Mouse (Mus musculus) hindbrain, embryonic 16.5 days (tissue): ENCODE measurements at regions not wholly inside any gene's neighbourhood (a gene's known extent, or its start where the extent isn't known, plus 50 kb on each side); places are given as distances from the start of the nearest gene placed in this dataset.

Source experiments
- ATAC-seq: fragments of 200-750 bp; cut with Nextera tagmentation; 2 replicates; pipeline ENCODE4 v1.8.0; 2017; ENCODE audit warnings: moderate TSS enrichment, moderate library complexity
- H3K27ac ChIP-seq: fragments of 300-500 bp; sonication (generic); 2 replicates; pipeline ENCODE4 v1.5.1; 2014; ENCODE audit warnings: low read depth, mild to moderate bottlenecking, control low read depth, low read length, moderate library complexity
- H3K27me3 ChIP-seq: fragments of 300-500 bp; sonication (generic); replicated peaks from 2 replicates; pipeline ENCODE4 v1.6.1; 2014; ENCODE audit warnings: low read length; ENCODE audit not compliant: control insufficient read depth, insufficient read depth
- H3K36me3 ChIP-seq: fragments of 300-500 bp; sonication (generic); 2 replicates; pipeline ENCODE4 v1.6.1; 2014; ENCODE audit warnings: mild to moderate bottlenecking, low read length, moderate library complexity, mixed read lengths; ENCODE audit not compliant: control insufficient read depth, insufficient read depth
- H3K4me1 ChIP-seq: fragments of 300-500 bp; sonication (generic); 2 replicates; pipeline ENCODE4 v1.6.1; 2014; ENCODE audit warnings: low read depth, low read length; ENCODE audit not compliant: control insufficient read depth, insufficient read depth
- H3K4me2 ChIP-seq: fragments of 300-500 bp; sonication (generic); 2 replicates; pipeline ENCODE4 v1.6.1; 2014; ENCODE audit warnings: mild to moderate bottlenecking, low read length, control low read depth, moderate library complexity
- H3K4me3 ChIP-seq: fragments of 300-500 bp; sonication (generic); 2 replicates; pipeline ENCODE4 v1.5.1; 2014; ENCODE audit warnings: mild to moderate bottlenecking, low read length, control low read depth, moderate library complexity
- H3K9ac ChIP-seq: fragments of 300-500 bp; sonication (generic); 2 replicates; pipeline ENCODE4 v1.6.1; 2014; ENCODE audit warnings: low read depth, mild to moderate bottlenecking, control low read depth, low read length, moderate library complexity
- H3K9me3 ChIP-seq: fragments of 300-500 bp; sonication (generic); 2 replicates; pipeline ENCODE4 v1.6.1; 2014; ENCODE audit warnings: mild to moderate bottlenecking, low read length, moderate library complexity; ENCODE audit not compliant: control insufficient read depth
- WGBS: fragments of 180-500 bp; shearing (Covaris S2); extraction: QIAGEN DNeasy Blood & Tissue Kit; methylation state at CpG from one replicate; pipeline ENCODE4 v1.1.7; 2014; 5-methylcytosine and 5-hydroxymethylcytosine counted together

- ATAC-seq, result no peak
- Histone ChIP-seq H3K36me3 (no peaks in the 10 kb centered on the region), H3K4me1 (no peaks in the 10 kb centered on the region), H3K27ac (no peak overlapping the region), H3K4me3 (no peak overlapping the region), H3K9me3 (no peaks in the 10 kb centered on the region), H3K9ac (no peak overlapping the region), H3K4me2 (no peak overlapping the region), H3K27me3 (no peaks in the 10 kb centered on the region)
- 84% methylated on average over 4 of the region's 4 CpGs for WGBS
Measured at GRCm38 (mm10) chr10:25715747-25716146, 179.7 kb upstream of the Smlr1 start.

DNA sequence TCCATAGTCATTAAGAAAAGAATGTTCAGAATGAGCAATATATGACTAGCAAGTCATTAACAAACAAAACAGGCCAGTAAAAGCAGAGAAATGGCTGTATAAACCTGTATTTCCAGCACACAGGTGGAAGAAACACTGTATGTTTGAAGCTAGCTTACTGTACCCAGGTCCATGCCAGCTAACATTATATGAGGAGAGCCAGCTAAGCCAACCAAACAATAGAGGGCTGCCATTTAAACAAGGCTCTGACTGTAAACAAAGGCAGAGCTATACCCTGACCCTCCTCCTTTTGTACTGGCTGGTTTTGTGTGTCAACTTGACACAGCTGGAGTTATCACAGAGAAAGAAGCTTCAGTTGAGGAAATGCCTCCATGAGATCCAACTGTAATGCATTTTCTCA, 178.6 kb upstream of the Smlr1 start:
- no peaks in the 10 kb centered on the region for H3K36me3 ChIP-seq
- no peaks in the 10 kb centered on the region for H3K4me1 ChIP-seq
- no peak for ATAC-seq
- H3K27me3 ChIP-seq, result no peaks in the 10 kb centered on the region
- no peak overlapping the region for H3K9ac ChIP-seq
- no peak overlapping the region for H3K27ac ChIP-seq
- no peaks in the 10 kb centered on the region for H3K9me3 ChIP-seq
- H3K4me2 ChIP-seq, result no peak overlapping the region
- no peak overlapping the region for H3K4me3 ChIP-seq

DNA sequence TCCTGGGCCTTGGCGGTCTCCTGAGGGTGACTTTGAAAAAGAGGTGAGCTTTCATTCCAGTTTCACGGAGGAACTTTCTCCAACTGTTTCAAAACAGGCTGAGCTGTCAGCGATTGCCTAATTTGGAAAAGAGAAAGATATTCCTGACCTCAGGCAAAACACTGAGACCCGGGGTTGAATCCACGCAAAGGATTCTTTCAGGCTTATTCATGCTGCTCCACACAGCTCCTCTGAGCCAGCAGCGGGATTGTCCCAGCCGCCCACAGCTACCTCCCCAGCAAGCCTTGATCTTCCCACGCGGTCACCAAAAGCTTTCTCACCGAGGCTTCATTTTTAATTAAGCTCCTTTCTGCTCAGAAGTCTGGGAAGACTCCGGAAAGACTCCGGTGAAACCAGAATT, 178.0 kb upstream of the Smlr1 start:
- 72% methylated on average over 12 of the region's 12 CpGs for WGBS
- no peak for ATAC-seq
- H3K36me3 ChIP-seq, result no peaks in the 10 kb centered on the region
- no peak overlapping the region for H3K9ac ChIP-seq
- no peaks in the 10 kb centered on the region for H3K27me3 ChIP-seq
- no peak overlapping the region for H3K4me3 ChIP-seq
- no peaks in the 10 kb centered on the region for H3K9me3 ChIP-seq
- H3K4me1 ChIP-seq, result no peaks in the 10 kb centered on the region
- no peak overlapping the region for H3K27ac ChIP-seq
- no peak overlapping the region for H3K4me2 ChIP-seq

GRCm38 (mm10) chr10:25707951-25708350, 171.9 kb upstream of the Smlr1 start:
- 0 out of 2 replicates have a peak, but pooled peaks have one; percentile 48 for ATAC-seq

DNA sequence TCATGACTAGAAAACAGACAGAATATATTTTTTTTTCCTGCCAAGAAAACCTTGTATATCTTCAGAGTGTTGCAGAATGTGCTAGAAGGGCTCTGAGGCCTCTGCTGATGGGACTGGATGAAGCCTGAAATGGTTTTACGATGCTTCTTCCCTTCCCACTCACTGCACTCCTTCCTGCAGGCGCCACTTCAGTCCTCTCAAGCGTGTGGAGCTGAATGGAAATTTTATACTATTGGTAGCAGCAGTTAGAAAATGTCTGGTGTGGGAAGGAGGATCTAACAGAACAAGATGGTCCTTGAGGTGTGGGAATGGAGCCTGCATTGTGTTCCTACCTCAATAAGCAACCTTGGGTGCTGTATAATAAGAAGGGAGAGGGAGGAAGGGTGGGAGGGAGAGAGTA, 166.1 kb upstream of the Smlr1 start:
- no peaks in the 10 kb centered on the region for H3K9me3 ChIP-seq
- no peak overlapping the region for H3K27ac ChIP-seq
- H3K27me3 ChIP-seq, result no peaks in the 10 kb centered on the region
- no peak overlapping the region for H3K9ac ChIP-seq
- no peak overlapping the region for H3K4me3 ChIP-seq
- WGBS, result 94% methylated on average over 3 of the region's 3 CpGs
- no peak for ATAC-seq
- H3K4me2 ChIP-seq, result no peak overlapping the region
- no peaks in the 10 kb centered on the region for H3K4me1 ChIP-seq
- no peaks in the 10 kb centered on the region for H3K36me3 ChIP-seq

More at GRCm38 (mm10) chr10:25707951-25708350, 171.9 kb upstream of the Smlr1 start:
- no peaks in the 10 kb centered on the region for H3K27me3 ChIP-seq
- no peak overlapping the region for H3K9ac ChIP-seq
- H3K36me3 ChIP-seq, result no peaks in the 10 kb centered on the region
- H3K9me3 ChIP-seq, result no peaks in the 10 kb centered on the region
- H3K27ac ChIP-seq, result no peak overlapping the region
- H3K4me3 ChIP-seq, result no peak overlapping the region
- WGBS, result 52% methylated on average over 7 of the region's 7 CpGs
- no peaks in the 10 kb centered on the region for H3K4me1 ChIP-seq
- no peak overlapping the region for H3K4me2 ChIP-seq

DNA sequence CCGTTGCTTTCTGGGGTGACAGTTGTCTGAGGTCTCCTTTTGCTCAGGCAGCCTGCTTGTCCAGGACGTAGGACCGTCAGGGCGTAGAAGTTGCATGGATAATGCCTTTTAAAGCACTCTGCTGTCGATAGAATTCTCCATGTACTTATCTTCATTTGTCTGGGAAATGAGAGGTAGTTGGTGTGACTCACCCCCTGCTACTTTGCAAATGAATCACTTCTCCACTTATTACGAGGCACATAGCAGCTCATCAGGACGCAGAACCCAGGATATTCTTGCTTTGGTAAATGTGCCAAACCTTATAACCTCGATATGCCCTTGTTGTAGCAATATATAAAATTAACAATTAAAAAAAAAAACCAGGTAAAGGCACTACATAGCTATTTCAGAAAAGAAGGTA, 159.7 kb upstream of the Smlr1 start:
- no peaks in the 10 kb centered on the region for H3K9me3 ChIP-seq
- no peak overlapping the region for H3K4me2 ChIP-seq
- no peaks in the 10 kb centered on the region for H3K4me1 ChIP-seq
- no peaks in the 10 kb centered on the region for H3K36me3 ChIP-seq
- no peak for ATAC-seq
- H3K27ac ChIP-seq, result no peak overlapping the region
- no peaks in the 10 kb centered on the region for H3K27me3 ChIP-seq
- WGBS, result 73% methylated on average over 8 of the region's 8 CpGs
- H3K9ac ChIP-seq, result no peak overlapping the region
- no peak overlapping the region for H3K4me3 ChIP-seq

DNA sequence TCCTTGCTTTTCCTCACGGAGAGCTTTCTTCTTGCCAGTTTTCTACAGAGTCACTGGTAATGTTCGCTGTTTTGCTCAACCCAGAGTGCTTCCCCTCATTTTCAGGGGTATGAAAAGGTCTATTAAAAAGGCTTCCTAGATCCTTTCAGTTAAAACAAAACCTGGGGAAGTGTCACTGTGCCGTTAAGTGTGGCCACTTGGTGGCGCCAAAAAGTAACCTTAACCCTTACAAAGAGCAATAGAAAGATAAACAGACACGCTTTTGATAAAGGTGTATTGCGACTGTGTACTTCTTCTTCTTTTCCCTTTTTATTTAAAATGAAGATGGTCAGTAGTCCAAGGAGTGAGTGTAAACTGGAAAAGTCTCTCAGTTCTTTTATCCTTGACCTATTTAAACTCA, 145.2 kb upstream of the Smlr1 start:
- no peaks in the 10 kb centered on the region for H3K36me3 ChIP-seq

DNA sequence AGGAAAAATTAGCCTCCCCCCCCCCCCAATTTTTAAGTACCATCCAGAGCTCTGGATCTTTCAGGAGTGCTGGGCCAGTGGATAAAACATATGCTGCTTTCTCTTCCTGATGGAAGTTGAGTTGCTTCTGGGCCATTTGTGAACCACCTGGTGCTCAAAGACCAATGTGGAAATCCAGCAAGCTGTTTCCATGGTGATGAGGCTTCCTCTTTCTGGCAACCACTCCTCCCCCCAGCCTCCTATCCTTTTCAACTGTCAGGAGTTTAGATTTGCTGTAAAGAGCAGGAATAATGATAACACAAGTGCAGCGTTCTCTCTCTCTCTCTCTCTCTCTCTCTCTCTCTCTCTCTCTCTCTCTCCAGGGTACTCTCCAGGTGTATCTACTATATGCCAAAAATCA, 141.8 kb upstream of the Smlr1 start:
- no peaks in the 10 kb centered on the region for H3K27me3 ChIP-seq
- ATAC-seq, result peak; percentile 84
- no peak overlapping the region for H3K9ac ChIP-seq
- WGBS, result 16% methylated on average over 1 of the region's 1 CpGs
- H3K4me1 ChIP-seq, result peaks cover 2% of the 10 kb centered on the region; the same call in 1 of the 2 replicates
- no peak overlapping the region for H3K4me3 ChIP-seq
- H3K4me2 ChIP-seq, result no peak overlapping the region
- no peak overlapping the region for H3K27ac ChIP-seq
- H3K36me3 ChIP-seq, result no peaks in the 10 kb centered on the region
- H3K9me3 ChIP-seq, result no peaks in the 10 kb centered on the region

More for the DNA sequence above, 145.2 kb upstream of the Smlr1 start:
- Histone ChIP-seq H3K27ac (no peak overlapping the region), H3K4me3 (no peak overlapping the region), H3K27me3 (no peaks in the 10 kb centered on the region), H3K4me2 (no peak overlapping the region), H3K9ac (no peak overlapping the region), H3K9me3 (no peaks in the 10 kb centered on the region), H3K4me1 (peaks cover 2% of the 10 kb centered on the region; the same call in 1 of the 2 replicates)
- WGBS, result 10% methylated on average over 6 of the region's 6 CpGs
- ATAC-seq, result peak; percentile 79

DNA sequence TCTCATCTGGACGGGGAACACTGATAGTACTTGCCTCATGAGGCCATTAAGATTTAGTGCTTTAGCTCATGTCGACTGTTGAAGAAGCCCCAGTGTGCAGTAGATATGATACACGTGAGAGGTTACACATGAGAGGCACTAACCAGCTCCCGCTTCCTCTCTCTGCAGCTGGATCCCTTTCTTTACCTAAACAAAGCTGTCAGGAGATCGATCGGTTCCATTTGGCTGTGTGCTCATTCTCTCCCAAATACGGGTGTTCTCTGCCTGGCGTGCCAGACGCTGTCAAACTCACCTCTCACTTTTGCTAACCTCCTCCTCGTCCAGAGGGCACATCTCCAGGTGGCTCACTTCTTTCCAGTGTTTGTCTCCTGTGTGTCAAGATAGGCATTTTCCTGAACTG, 139.3 kb upstream of the Smlr1 start:
- Histone ChIP-seq H3K4me1 (peaks cover 2% of the 10 kb centered on the region; the same call in 1 of the 2 replicates), H3K4me3 (no peak overlapping the region), H3K27me3 (no peaks in the 10 kb centered on the region), H3K36me3 (no peaks in the 10 kb centered on the region), H3K9me3 (no peaks in the 10 kb centered on the region), H3K27ac (no peak overlapping the region), H3K9ac (no peak overlapping the region), H3K4me2 (no peak overlapping the region)
- WGBS, result 71% methylated on average over 10 of the region's 10 CpGs
- ATAC-seq, result no peak

GRCm38 (mm10) chr10:25670061-25670460, 134.0 kb upstream of the Smlr1 start:
- no peak overlapping the region for H3K4me2 ChIP-seq
- no peaks in the 10 kb centered on the region for H3K27me3 ChIP-seq
- H3K27ac ChIP-seq, result no peak overlapping the region
- no peak overlapping the region for H3K9ac ChIP-seq
- no peaks in the 10 kb centered on the region for H3K36me3 ChIP-seq
- no peak for ATAC-seq
- no peaks in the 10 kb centered on the region for H3K4me1 ChIP-seq
- no peak overlapping the region for H3K4me3 ChIP-seq
- 95% methylated on average over 1 of the region's 1 CpGs for WGBS
- H3K9me3 ChIP-seq, result no peaks in the 10 kb centered on the region
